Mouse (Mus musculus) frontal cortex, postnatal 36 days (tissue): ENCODE measurements at regions not wholly inside any gene's neighbourhood (a gene's known extent, or its start where the extent isn't known, plus 50 kb on each side); places are given as distances from the start of the nearest gene placed in this dataset.
A peak's percentile ranks its signal among the peaks of the same experiment; 100 is the strongest.

Source experiments
- DNase-seq, 2 experiments: peaks; one replicate each; pipeline ENCODE4 v3.0.0; 2022; ENCODE audit warnings: low spot score in 2 of 2

GRCm38 (mm10) chr5:57316016-57316415 is 401.8 kb upstream of the Pcdh7 start:
- DNase-seq: no peak

GRCm38 (mm10) chr5:57320028-57320427 is 397.7 kb upstream of the Pcdh7 start:
- peak in 1 of 2 experiments; percentile 10 for DNase-seq

GRCm38 (mm10) chr5:57335624-57336023 is 382.1 kb upstream of the Pcdh7 start:
- no peak for DNase-seq
